Mouse (Mus musculus): ENCODE results near the gene Stra6. TPM values are rescaled to one million over a fixed set of nuclear protein-coding genes. Genes with fewer than 3 reads are reported as not detected.

The Stra6 gene
- polyA plus RNA-seq (2012; rRNA removed): 8.5 and 31.3 TPM in 2 replicates

DNA sequence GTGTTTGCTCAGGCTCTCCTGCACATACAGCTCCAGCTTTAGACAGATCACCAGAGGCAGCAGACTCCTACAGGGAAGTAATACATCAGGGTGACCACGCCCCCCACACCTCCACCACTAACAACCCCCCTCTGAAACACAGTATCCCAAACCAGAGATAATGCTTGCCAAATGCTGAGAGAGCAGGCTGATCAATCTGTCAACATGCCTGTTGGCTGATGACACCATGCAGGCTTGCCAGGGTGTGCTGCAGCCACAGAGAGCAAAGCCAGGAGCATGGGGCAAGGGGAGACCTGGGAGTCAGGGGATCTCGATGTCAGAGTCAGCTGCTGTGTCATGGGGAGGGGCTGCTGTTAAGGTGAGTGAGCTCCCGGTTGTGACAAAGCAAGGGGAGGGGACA, at the start of gene Stra6:
TSS of gene Stra6 (plus strand) at position 258 of the 400 bp plus-strand sequence.

DNA sequence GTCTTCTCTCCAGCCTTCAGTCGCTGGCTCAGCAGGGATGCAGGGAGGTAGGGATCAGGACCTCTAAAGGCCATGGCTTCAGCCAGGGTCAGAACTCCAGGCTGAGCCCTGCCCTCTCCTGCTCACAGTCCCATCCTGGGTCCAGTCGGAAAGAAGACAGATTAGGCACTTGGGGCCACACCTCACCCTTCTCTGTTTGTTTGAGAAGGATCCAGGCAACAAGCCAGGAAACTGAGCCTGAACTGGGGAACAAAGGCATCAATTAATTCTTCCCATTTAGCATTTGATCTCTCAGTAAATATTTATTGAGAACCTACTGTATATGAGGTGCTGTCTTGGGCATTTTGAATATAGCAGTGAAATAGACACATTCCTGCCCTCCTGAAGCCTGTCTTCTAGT, 55.1 kb downstream of the Stra6 start, which contains the start of gene Ccdc33:
TSS of gene Ccdc33 (minus strand) at position 153 of the 400 bp plus-strand sequence.

Other genes starting within 250 kb of the Stra6 start
- gene Arid3b, start 227.0 kb upstream of the Stra6 start, polyA plus RNA-seq (2012; rRNA removed): 19.2 and 22.9 TPM in 2 replicates
- 58.9 and 69.7 TPM in 2 replicates for gene Ubl7, start 152.8 kb upstream of the Stra6 start, polyA plus RNA-seq (2012; rRNA removed)
- 7.3 and 8.1 TPM in 2 replicates for gene Sema7a, start 123.7 kb upstream of the Stra6 start, polyA plus RNA-seq (2012; rRNA removed)
- gene Cyp11a1, start 57.4 kb upstream of the Stra6 start, polyA plus RNA-seq (2012; rRNA removed): 0.07 and 0.19 TPM in 2 replicates
- 0.46 and 0.95 TPM in 2 replicates for gene Ccdc33, start 55.0 kb downstream of the Stra6 start, polyA plus RNA-seq (2012; rRNA removed)
- 18.4 and 84.2 TPM in 2 replicates for gene Islr, start 140.5 kb downstream of the Stra6 start, polyA plus RNA-seq (2012; rRNA removed)
- gene Islr2, start 140.5 kb downstream of the Stra6 start, polyA plus RNA-seq (2012; rRNA removed): 63.3 and 90.2 TPM in 2 replicates
- 9.8 and 16.8 TPM in 2 replicates for gene Pml, start 186.0 kb downstream of the Stra6 start, polyA plus RNA-seq (2012; rRNA removed)
- 45.6 and 61.9 TPM in 2 replicates for gene Stoml1, start 189.4 kb downstream of the Stra6 start, polyA plus RNA-seq (2012; rRNA removed)
- gene Loxl1, start 249.4 kb downstream of the Stra6 start, polyA plus RNA-seq (2012; rRNA removed): 9.1 and 19.7 TPM in 2 replicates